Mouse (Mus musculus) ES-Bruce4 (cell line): ENCODE measurements at regions not wholly inside any gene's neighbourhood (a gene's known extent, or its start where the extent isn't known, plus 50 kb on each side); places are given as distances from the start of the nearest gene placed in this dataset.

ENCODE experiments used
- H3K27ac ChIP-seq: 2 replicates; pipeline ENCODE4 v1.5.1; 2012; ENCODE audit warnings: low read length, inconsistent platforms; ENCODE audit not compliant: insufficient read depth
- H3K27me3 ChIP-seq: 2 replicates; pipeline ENCODE4 v1.6.1; 2012; ENCODE audit warnings: mild to moderate bottlenecking, low read length, inconsistent platforms; ENCODE audit not compliant: control insufficient read depth, poor library complexity, insufficient read depth, severe bottlenecking
- H3K36me3 ChIP-seq: 2 replicates; pipeline ENCODE4 v1.6.1; 2012; ENCODE audit warnings: inconsistent platforms, mild to moderate bottlenecking, low read length, moderate library complexity; ENCODE audit not compliant: control insufficient read depth, poor library complexity, insufficient read depth, severe bottlenecking
- H3K4me1 ChIP-seq: one replicate; pipeline ENCODE4 v1.8.1; 2011; ENCODE audit warnings: low read length; ENCODE audit not compliant: control insufficient read depth, insufficient read depth
- H3K4me3 ChIP-seq: 2 replicates; pipeline ENCODE4 v1.5.1; 2011; ENCODE audit warnings: low read depth, mild to moderate bottlenecking, low read length
- H3K9ac ChIP-seq: 2 replicates; pipeline ENCODE4 v1.6.1; 2012; ENCODE audit warnings: low read depth, mild to moderate bottlenecking, inconsistent platforms; ENCODE audit not compliant: poor library complexity, severe bottlenecking
- H3K9me3 ChIP-seq: replicated peaks from 2 replicates; pipeline ENCODE4 v1.6.1; 2012; ENCODE audit warnings: mild to moderate bottlenecking, low read length, inconsistent platforms; ENCODE audit not compliant: control insufficient read depth, poor library complexity, insufficient read depth, severe bottlenecking
- CTCF ChIP-seq: IDR thresholded peaks from one replicate; pipeline ENCODE4 v1.8.1; 2011; ENCODE audit warnings: low read depth, low read length
- EP300 ChIP-seq: IDR thresholded peaks from 2 replicates; pipeline ENCODE4 v1.6.1; 2011; ENCODE audit warnings: low read depth, low read length; ENCODE audit not compliant: insufficient read depth
- POLR2A ChIP-seq: IDR thresholded peaks from one replicate; pipeline ENCODE4 v1.8.1; 2011; ENCODE audit warnings: low read length; ENCODE audit not compliant: insufficient read depth

DNA sequence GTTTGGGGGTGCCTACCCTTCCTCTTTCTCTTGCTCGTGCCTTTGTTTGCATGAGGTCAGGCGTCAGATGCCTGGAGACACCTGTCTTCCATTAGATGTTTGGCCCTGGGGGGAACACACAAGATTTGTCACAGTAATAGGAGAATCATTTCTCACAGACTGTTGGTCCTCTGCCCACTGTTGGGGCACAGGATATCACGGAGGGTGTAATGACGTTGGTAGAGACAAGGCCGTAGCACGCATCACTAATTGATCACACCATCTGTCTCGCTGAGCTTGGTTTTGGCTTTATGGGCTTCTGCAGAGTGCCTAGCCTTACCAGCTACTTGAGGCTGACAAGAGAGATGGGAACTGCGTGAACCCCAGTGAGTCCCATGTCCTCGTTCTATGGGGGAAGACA is 136.5 kb downstream of the Zfp36l2 start:
- H3K9me3 ChIP-seq = 0 out of 2 replicates have a peak, but pooled peaks cover 4% of the 10 kb centered on the region
- H3K4me1 ChIP-seq = no peaks in the 10 kb centered on the region
- no peak overlapping the region for H3K27ac ChIP-seq
- H3K4me3 ChIP-seq = no peak overlapping the region
- H3K9ac ChIP-seq = no peak overlapping the region
- no peaks in the 10 kb centered on the region for H3K36me3 ChIP-seq
- TF ChIP-seq CTCF = no peak
- no peak for TF ChIP-seq POLR2A
- no peak for TF ChIP-seq EP300
- H3K27me3 ChIP-seq = no peaks in the 10 kb centered on the region

DNA sequence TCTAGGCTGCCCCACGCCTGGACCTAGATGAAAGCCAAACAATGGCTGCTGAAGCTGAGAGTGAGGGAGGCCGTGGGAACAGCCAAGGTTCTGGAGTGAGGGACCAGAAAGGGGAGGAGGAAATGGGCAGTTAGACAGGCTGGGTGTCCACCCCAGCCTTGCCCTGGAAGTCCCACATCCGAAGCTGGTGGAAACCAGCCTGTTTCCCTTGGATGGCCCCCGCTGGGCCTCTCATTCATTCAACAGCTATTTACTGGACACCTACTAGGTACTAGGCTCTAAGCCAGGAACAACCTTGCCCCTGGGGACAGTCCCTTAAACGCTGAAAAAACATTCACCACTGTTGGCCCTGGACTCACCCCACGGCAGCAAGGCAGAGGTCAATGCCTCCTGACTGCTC is 139.2 kb downstream of the Zfp36l2 start:
- H3K4me1 ChIP-seq = no peaks in the 10 kb centered on the region
- no peak overlapping the region for H3K4me3 ChIP-seq
- H3K27me3 ChIP-seq = no peaks in the 10 kb centered on the region
- no peak overlapping the region for H3K9ac ChIP-seq
- no peak for TF ChIP-seq POLR2A
- no peak for TF ChIP-seq CTCF
- no peak for TF ChIP-seq EP300
- no peak overlapping the region for H3K27ac ChIP-seq
- H3K36me3 ChIP-seq = no peaks in the 10 kb centered on the region
- H3K9me3 ChIP-seq = 0 out of 2 replicates have a peak, but pooled peaks cover 4% of the 10 kb centered on the region

DNA sequence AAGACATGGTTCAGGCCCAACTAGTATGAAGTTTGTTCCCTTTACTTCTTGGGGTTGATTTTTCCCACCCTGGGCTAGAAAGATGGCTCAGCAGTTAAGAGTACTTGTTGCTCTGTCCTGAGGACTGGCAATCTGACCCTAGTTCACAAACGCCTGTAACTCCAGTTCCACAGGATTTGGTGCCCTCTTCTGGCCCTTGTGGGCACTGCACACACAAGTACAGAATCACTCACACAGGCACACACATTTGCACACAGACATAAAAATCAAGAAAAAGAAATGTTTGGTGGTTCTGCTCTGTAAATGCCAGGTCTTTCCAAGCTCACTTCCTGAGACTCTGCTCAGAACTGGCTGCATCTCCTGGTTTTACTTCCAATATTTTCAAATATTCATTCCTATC is 140.2 kb downstream of the Zfp36l2 start:
- peak; percentile 12 for TF ChIP-seq CTCF
- TF ChIP-seq POLR2A = no peak
- TF ChIP-seq EP300 = no peak
- Histone ChIP-seq H3K9me3 (0 out of 2 replicates have a peak, but pooled peaks cover 4% of the 10 kb centered on the region), H3K4me1 (no peaks in the 10 kb centered on the region), H3K4me3 (no peak overlapping the region), H3K9ac (no peak overlapping the region), H3K36me3 (no peaks in the 10 kb centered on the region), H3K27me3 (no peaks in the 10 kb centered on the region), H3K27ac (no peak overlapping the region)

DNA sequence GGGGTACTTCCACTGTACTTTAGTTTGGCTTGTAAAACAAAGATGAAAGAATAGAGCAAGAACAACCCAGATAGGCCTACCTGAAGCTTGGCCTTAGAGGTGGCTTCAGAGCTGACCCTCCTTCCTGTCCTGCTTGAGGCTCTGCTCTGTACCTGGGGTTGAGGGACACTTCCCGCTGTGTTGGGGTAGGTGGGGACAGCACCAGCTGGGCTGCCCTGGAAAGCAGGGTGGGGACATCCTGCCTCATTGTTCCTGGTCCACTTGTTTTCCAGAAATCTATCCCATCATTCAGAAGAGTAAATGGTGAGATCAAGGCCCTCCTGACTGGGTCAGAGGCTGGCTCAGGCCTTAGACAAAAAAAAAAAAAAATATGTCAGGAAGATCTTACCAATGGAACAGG is 141.9 kb downstream of the Zfp36l2 start:
- TF ChIP-seq POLR2A (no peak), CTCF (no peak), EP300 (peak; percentile 80)
- H3K27me3 ChIP-seq = no peaks in the 10 kb centered on the region
- 0 out of 2 replicates have a peak, but pooled peaks cover 4% of the 10 kb centered on the region for H3K9me3 ChIP-seq
- peak overlapping the region; percentile 79 for H3K27ac ChIP-seq
- no peak overlapping the region for H3K4me3 ChIP-seq
- H3K36me3 ChIP-seq = no peaks in the 10 kb centered on the region
- no peaks in the 10 kb centered on the region for H3K4me1 ChIP-seq
- no peak overlapping the region for H3K9ac ChIP-seq

DNA sequence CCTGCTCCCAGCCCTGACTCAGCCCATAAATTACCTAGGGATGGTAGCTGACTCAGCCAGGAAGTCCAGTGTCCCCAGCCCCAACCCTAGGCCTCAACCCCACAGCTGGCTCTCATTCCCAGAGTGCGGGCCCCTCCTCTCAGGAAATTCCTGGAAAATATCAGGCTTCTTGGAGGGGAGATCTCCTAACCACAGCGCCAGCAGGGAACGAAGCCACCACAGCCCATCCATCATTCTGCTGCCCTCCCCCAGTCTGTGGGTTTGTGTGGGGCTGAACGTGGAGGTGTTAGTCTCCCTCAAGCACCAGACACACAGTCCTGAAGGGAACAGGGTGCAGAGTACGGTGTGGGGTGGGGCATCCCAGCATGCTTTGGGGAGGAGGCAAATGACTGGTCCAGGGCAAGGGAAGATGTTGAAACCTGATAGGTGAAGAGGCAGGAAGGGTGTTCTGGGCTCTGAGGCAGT is 143.2 kb downstream of the Zfp36l2 start:
- H3K4me1 ChIP-seq = no peaks in the 10 kb centered on the region
- H3K9me3 ChIP-seq = 0 out of 2 replicates have a peak, but pooled peaks cover 4% of the 10 kb centered on the region
- no peak overlapping the region for H3K4me3 ChIP-seq
- TF ChIP-seq CTCF (no peak), EP300 (no peak), POLR2A (no peak)
- H3K36me3 ChIP-seq = no peaks in the 10 kb centered on the region
- H3K27ac ChIP-seq = no peak overlapping the region
- no peaks in the 10 kb centered on the region for H3K27me3 ChIP-seq
- no peak overlapping the region for H3K9ac ChIP-seq

DNA sequence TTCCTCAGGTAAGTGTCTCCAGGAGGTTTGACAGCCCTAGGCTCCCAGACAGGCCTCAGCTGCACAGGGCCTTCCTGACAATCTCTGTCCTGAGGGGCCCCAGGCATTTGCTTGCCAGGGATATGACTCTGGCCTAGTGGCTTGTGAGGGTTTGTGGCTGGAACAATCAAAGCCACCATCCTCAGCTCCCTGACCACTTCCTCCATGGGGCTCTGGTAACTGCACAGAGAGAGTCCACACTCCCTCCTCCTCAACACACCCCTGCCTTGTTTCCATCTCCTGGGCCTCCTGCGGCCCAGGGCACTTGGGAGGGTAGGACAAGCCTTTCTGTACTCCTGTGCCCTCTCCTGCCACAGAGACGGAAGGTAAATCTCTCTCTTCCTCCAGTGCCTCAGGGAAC is 144.6 kb downstream of the Zfp36l2 start:
- no peaks in the 10 kb centered on the region for H3K36me3 ChIP-seq
- no peaks in the 10 kb centered on the region for H3K4me1 ChIP-seq
- H3K4me3 ChIP-seq = no peak overlapping the region
- TF ChIP-seq POLR2A = no peak
- no peak for TF ChIP-seq CTCF
- no peak overlapping the region for H3K9ac ChIP-seq
- H3K27ac ChIP-seq = no peak overlapping the region
- H3K27me3 ChIP-seq = no peaks in the 10 kb centered on the region
- 0 out of 2 replicates have a peak, but pooled peaks cover 4% of the 10 kb centered on the region for H3K9me3 ChIP-seq
